Mouse (Mus musculus) layer of hippocampus, adult 11-12 months (tissue): Measurements from ENCODE around the gene F11.

Experiments used
- DNase-seq: peaks from one replicate; pipeline ENCODE4 v3.0.0; 2022; ENCODE audit warnings: low spot score

The F11 gene

DNA sequence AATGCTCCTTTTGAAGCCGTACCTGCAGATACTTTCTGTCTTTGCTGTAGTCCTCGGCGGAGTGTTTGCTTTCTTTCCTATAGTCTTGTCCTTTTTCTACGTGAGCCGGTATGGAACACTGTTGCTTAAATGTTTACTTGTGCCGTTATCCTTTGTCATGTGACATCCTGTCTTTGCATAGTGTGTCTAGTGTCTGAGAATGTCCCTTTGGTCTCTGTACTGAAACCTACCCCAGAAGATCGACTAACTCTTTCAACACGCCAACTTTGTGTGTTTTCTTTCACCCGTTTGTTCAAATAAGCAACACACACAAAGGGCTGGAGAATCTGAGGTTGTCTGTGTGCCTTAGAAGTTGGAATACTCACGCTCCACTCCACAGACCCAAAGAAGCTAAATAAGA is at the start of gene F11:
F11 (minus strand) TSS at position 112 of the 400 bp plus-strand sequence.
- no peak for DNase-seq

- DNase-seq: no peak
These were observed 49.1 kb upstream of the F11 start for GRCm38 (mm10) chr8:45310967-45311366.

- no peak for DNase-seq
These were observed 46.5 kb upstream of the F11 start, which contains the start of gene Gm45753 for GRCm38 (mm10) chr8:45308366-45308765. Gm45753 (minus strand) TSS chr8:45308466.

GRCm38 (mm10) chr8:45305479-45305878 is 43.6 kb upstream of the F11 start:
- DNase-seq: no peak

- DNase-seq: no peak
These were observed 42.5 kb upstream of the F11 start for GRCm38 (mm10) chr8:45304354-45304753.

GRCm38 (mm10) chr8:45302390-45302789 is 40.6 kb upstream of the F11 start:
- DNase-seq: no peak

- no peak for DNase-seq
These were observed 33.4 kb upstream of the F11 start for GRCm38 (mm10) chr8:45295276-45295675.

- no peak for DNase-seq
These were observed 32.9 kb upstream of the F11 start, which contains the start of gene Klkb1 for GRCm38 (mm10) chr8:45294687-45295086. Klkb1 (minus strand) TSS chr8:45294859.

GRCm38 (mm10) chr8:45291790-45292189 is 30.0 kb upstream of the F11 start:
- DNase-seq: peak; percentile 56

DNA sequence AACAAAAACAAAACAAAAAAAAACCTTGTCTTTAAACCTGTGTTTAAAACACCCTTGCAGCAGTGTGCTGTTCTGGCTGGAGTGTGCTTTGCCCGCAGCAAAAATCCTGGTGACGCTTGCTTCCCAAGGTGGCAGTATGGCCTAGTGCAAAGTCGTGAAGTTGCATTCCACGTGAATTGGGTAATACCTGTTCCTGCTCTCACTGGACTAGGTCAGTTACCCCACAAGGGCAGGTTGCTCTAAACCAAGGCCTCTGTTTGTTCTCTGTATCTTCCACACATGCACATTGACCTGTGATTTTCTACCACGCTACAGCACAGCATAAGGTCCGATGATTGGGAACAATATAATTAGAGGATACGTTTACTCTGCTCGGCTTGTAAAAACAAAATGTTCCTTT is 19.8 kb upstream of the F11 start:
- DNase-seq: no peak

- no peak for DNase-seq
These were observed 15.6 kb upstream of the F11 start for GRCm38 (mm10) chr8:45277453-45277852.

DNA sequence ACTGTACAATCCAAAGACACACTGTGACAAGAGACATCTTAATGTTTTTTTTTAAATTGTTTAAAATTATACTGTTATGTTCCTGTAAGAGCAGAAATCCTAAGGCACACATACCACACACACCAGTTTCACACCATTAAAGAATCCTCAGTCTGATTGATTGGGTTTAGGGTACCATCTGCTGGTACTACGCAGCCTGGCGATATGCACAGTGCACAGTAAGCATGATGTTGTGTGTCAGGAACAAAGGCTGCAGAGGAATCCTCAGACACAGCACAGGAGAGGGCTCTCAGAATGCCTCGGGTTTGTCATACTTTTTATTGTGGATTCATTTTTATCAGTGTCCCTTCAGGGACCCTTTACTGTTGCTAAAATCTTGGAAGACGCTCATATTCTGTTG is 12.5 kb upstream of the F11 start:
- no peak for DNase-seq

DNA sequence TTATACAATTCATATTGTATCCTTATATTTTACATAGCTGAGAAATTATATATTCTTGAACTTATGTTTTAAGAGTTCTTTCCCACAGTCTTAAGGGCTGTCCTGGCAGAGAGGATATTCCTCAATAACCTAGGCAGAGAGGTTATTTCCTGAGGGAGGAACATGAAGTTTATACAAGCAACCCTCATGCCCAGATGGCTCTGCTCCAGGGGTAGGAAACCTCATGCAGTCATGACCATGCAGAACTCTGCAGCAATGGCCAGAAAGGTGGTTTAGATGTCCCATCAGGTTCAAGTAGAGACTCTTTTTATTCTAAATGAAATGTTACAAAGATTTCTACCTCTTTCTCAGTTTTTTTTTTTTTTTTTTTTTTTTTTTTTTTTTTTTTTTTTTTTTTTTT is 7.2 kb upstream of the F11 start:
- DNase-seq: no peak

GRCm38 (mm10) chr8:45268485-45268884 is 6.7 kb upstream of the F11 start:
- DNase-seq: no peak

DNA sequence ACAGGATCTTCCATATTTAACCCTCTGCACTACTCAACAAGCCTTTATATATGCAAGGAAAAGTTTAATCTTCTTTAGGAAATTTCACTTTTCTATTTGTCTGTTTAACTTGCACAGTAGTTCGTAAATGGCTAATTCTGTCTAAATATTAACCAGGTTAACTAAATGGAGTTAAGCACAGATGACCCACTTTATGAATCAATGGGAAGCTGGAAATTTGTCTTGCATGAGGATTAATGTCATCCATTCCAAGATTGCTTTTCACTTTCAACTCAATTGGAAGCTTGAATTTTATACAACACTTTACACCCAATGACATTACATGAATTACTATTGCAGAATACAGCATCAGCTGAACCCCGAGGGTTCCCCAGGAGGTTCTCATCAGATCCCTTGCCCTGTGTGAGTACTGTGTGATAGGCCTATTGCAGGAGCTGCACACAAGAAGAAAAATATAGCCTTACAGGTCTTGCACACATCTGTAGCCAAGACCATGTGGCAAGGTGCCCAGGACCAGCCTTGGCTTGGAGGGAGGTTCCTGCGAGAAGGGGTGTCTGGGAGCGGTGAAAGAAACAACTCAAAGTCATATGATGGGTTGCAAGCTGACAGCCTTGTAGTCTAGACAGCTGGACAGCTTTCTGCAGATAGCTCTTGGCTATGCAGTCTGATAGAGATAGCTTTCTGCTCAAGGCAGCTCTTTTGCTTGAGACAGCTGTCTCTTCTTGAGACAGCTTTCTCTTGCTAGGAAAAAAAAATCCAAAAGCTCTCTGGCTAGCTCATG is 6.0 kb upstream of the F11 start:
- DNase-seq: no peak

DNA sequence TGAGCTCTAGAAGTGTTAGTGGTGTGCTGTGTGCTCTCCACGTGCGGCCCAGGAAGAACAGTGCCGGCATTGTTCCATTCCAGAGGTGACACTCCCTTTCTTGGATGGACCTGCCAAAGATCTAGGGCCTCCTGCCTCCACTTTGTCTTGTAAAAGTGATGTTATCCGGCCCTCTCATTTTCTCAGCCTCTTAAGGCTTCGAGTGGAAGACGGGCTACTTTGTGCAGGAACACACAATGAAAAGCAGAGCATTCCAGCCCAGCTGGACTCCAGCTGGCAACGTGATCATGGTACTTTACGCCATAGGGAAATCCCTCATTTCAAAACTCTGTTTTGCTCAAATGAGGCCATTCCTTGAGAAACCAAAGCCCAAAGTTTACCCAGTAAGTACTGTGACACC is 5.2 kb upstream of the F11 start:
- no peak for DNase-seq

- no peak for DNase-seq
These were observed 3.1 kb upstream of the F11 start for GRCm38 (mm10) chr8:45264918-45265317.

GRCm38 (mm10) chr8:45262851-45263250 is 1.0 kb upstream of the F11 start:
- no peak for DNase-seq

- no peak for DNase-seq
These were observed 3.4 kb downstream of the F11 start for GRCm38 (mm10) chr8:45258421-45258820.

DNA sequence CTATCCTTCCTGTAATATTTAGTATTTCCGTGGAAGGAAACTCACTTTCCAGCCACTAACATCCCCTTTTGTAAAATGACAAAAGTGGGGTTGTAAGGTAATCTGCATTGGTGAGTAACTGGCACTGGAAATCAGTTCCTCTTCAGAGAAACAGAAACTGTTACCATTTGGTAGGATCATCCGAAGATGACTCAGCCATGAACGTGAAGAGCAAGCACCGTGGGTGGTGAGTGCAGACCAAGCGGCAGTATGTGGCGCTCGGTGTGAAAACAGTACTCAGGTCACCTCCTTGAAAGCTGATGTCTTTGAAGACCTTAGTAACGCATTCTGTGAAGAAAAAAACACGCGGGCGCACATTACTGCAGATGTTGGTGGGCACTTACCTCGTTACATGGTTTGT is 6.8 kb downstream of the F11 start:
- DNase-seq: no peak

DNA sequence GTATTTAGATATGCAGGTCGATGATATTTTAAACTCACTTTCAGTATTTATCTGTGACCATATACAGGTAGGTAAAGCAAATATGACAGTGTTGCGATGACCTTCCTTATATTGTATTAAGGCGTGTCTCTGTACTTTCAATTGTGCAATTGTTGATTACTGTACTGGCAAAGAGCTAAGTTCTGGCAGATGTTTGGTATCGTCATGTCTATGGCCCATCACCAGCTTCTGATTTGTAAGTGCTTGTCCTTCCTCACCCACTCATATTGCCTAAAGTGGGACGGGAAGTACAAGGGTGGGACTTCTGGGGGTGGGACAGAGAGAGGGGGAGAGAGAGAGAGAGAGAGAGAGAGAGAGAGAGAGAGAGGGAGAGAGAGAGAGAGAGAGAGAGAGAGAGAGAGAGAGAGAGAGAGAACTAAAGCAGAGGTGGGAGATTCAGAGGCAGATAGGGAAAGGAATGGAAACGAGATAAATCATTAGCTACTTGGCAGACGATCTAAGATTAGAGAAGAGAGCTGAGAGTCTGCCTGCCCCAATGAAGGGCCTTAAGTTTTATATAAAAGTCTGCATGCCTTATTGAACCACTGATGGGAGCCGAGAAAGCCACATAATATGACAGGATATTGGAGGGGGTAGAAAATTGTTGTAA is 7.5 kb downstream of the F11 start:
- no peak for DNase-seq

- no peak for DNase-seq
These were observed 8.2 kb downstream of the F11 start for GRCm38 (mm10) chr8:45253586-45253985.

DNA sequence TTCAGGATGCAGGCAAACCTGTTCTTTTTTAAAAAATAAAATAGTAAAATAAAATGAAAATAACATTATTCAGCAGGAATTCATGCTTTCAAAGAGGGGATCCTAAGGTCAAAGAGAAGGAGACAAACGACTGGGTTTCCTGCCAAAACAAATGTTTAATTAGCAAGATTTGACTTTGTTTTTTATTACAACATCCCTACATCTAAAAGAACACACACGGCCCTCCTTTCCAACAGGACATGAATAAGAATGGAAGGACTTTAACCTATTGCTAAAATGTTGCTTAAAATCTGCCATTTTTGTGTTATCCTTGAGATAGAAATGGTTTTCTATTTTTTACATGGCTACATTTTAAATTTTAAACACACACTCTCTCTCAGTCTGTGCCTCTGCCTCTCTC is 8.7 kb downstream of the F11 start:
- DNase-seq: no peak

DNA sequence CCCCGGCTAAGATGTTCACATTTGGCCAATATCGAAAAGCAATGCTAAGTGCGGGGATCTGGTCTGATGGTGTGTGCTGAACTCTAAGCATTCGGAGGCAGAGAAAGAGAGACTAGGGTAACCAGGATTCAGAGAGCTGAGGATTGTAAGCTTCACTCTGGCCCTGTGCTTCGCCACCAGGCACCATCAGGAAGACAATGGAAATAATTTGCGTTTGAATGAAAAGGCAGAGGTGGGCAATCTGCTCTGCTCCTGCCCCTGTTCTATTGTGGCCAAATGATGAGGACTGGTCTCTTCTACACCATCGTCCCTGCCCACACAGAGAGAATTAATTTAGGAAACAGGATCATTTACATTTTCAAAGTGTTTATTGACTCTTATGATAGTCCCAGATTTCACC is 15.5 kb downstream of the F11 start:
- no peak for DNase-seq
